Mouse (Mus musculus): Measurements from ENCODE around the gene Itgad.
"Not testable (repeated sequence)": the region's sequence is repeated elsewhere in the genome, so short reads cannot be mapped to it uniquely, and the experiment has no call there.

The Itgad gene

GRCm38 (mm10) chr7:128154076-128154475 is at the start of gene Itgad:
Gene Itgad (plus strand): TSS chr7:128154376.
- in situ Hi-C loops (cut with MboI, MseI): no loop called here

GRCm38 (mm10) chr7:128105246-128105645 is 48.9 kb upstream of the Itgad start:
- in situ Hi-C loops (cut with MboI, MseI): no loop called here

DNA sequence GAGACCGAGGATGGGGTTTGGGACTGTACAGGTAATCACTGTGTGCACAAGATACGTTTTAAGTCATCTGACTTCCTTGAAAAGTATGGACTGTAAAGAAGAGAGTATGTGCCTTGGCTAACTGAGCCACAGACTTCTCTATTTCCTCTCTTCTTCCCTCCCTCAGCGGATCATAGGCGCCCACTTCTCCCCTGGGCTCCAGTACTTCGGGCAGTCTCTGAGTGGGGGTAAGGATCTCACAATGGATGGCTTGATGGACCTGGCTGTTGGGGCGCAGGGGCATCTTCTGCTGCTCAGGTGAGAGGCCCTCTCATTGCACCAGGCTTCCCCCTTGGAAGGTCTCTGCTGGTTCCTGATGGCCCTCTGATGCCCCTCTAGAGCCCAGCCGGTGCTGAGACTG is 46.7 kb upstream of the Itgad start:
- in situ Hi-C loops (cut with MboI, MseI): no loop called here

GRCm38 (mm10) chr7:128110314-128110713 is 43.9 kb upstream of the Itgad start:
- in situ Hi-C loops (cut with MboI, MseI): no loop called here

DNA sequence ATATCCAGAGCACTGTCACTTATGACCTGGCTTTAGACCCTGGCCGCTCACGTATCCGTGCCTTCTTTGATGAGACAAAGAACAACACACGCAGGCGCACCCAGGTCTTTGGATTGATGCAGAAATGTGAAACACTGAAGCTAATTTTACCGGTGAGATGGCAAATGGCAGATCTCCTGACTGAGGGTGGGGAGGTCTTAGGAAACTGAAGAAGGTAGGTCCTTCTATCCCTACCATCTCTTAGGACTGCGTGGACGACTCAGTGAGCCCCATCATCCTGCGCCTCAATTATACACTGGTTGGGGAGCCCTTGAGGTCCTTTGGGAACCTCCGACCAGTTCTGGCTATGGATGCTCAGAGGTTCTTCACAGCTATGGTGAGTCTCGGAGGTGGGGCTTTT is 42.0 kb upstream of the Itgad start:
- in situ Hi-C loops (cut with MboI, MseI): no loop called here

DNA sequence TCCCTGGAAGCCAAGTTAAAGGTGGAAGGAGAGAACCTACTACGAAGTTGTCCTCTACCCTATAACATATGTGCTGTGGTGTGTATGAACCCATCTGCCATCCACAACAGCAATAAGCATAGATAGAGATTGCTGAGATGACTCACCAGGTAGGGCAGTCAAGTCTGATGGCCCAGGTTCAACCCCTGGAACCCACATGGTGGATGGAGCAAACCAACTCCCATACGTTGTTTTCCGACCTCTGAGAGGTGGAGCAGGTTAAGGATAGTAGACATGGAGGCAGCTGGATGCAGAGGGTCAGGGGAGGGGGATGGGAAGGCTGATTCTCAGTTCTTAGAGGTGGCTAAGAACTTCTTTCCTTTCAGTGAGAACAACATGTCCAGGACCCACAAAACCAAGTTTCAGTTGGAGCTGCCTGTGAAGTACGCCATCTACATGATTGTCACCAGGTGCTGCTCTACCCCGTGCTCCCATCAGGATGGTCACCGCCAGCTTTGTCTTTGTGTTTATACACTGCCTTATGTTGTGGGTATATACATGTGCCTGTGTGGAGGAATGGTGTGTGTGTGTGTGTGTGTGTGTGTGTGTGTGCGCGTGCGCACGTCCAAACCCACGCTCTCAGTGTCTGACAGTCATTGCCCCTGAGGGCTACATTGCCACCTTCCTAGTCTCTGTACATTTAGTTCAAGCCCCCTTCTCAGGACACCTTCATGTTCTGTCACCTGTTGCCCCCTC is 39.6 kb upstream of the Itgad start:
- in situ Hi-C loops (cut with MboI, MseI): no loop called here

- in situ Hi-C loops (cut with MboI, MseI): no loop called here
These were observed 38.8 kb upstream of the Itgad start for GRCm38 (mm10) chr7:128115211-128115958.

- in situ Hi-C loops (cut with MboI, MseI): no loop called here
These were observed 37.8 kb upstream of the Itgad start for GRCm38 (mm10) chr7:128116396-128116795.

- in situ Hi-C loops (cut with MboI, MseI): no loop called here
These were observed 34.3 kb upstream of the Itgad start for GRCm38 (mm10) chr7:128119726-128120490.

- in situ Hi-C loops (cut with MboI, MseI): no loop called here
These were observed 25.1 kb upstream of the Itgad start, which contains the start of gene Itgax for GRCm38 (mm10) chr7:128128741-128129720. Gene Itgax (plus strand): TSS chr7:128129547.

GRCm38 (mm10) chr7:128132148-128132547 is 22.0 kb upstream of the Itgad start:
- in situ Hi-C loops (cut with MboI, MseI): no loop called here

DNA sequence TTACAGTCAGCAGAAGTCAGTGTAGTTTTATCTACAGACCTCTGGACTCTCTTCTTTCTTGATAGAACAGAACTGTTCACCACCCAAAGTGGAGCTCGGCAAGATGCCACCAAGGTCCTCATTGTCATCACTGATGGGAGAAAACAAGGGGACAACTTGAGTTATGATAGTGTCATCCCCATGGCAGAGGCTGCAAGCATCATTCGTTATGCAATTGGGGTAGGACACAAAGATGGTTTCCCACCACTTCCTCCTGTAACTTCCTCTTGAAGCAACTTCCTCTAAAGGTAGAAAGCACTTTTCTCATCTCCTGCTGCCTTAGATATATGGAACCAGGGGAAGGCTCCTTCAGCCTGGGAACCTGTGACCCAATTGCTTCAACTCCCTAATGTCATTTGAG is 20.6 kb upstream of the Itgad start:
- in situ Hi-C loops (cut with MboI, MseI): no loop called here

- in situ Hi-C loops (cut with MboI, MseI): no loop called here
These were observed 17.2 kb upstream of the Itgad start for GRCm38 (mm10) chr7:128136927-128137326.

- in situ Hi-C loops (cut with MboI, MseI): no loop called here
These were observed 14.6 kb upstream of the Itgad start for GRCm38 (mm10) chr7:128139611-128140010.

GRCm38 (mm10) chr7:128150970-128151369 is 3.2 kb upstream of the Itgad start:
- in situ Hi-C loops (cut with MboI, MseI): no loop called here

DNA sequence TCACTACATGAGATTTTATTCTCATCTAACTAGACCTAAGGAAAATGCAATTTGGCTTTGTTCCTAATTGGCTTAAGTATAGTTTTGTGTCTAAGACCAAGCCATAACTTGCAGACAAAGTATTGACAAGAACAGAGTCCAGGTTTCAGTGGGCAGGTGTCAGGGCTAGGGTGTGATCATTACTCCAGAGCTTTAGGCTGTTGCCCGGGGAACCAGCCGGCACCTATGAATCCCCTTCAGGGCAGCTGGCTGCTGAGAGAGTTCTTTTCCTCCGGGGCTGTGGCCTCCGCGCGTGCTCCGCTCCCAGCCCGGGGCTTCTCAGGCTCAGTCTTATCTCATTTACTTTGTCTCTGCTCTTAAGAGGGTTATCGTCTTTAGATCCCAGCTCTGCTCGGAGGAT is 748 bp downstream of the Itgad start:
- in situ Hi-C loops (cut with MboI, MseI): no loop called here

- in situ Hi-C loops (cut with MboI, MseI): not testable (repeated sequence)
These were observed 4.6 kb downstream of the Itgad start for GRCm38 (mm10) chr7:128158688-128159354.

GRCm38 (mm10) chr7:128164001-128164400 is 9.8 kb downstream of the Itgad start:
- in situ Hi-C loops (cut with MboI, MseI): no loop called here

- in situ Hi-C loops (cut with MboI, MseI): no loop called here
These were observed 12.2 kb downstream of the Itgad start for GRCm38 (mm10) chr7:128166391-128166790.

DNA sequence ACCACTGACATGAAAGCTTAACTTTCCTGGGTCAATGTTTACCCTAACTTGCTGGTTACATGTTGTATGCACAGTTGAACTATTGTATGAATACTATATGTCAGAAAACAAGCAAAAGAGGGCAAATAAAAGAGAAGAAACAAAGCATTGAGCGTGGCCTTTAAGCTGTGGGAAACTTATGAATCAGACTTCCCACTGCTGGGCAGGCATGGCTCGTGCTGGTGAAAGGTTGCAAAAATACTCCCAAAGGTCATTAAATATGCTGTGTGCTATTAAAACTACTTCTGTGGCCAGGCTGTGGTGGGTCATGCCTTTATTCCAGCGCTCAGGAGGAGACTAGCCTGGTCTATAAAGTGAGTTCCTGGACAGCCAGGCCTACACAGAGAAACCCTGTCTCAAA is 15.8 kb downstream of the Itgad start:
- in situ Hi-C loops (cut with MboI, MseI): no loop called here

- in situ Hi-C loops (cut with MboI, MseI): no loop called here
These were observed 24.2 kb downstream of the Itgad start for GRCm38 (mm10) chr7:128178385-128178784.
